28 mouse cellular contexts compared by ENCODE assay signal in genomic region chr2:29234002-29234401, GRCm38 (mm10). TPM values are rescaled to one million over a fixed set of nuclear protein-coding genes. Genes with fewer than 3 reads are reported as not detected.
"Had no signal": no experiment of that assay in that cellular context is flagged by ENCODE, and none has a peak within 500 bp of the region (broad histone marks: within the 10 kb centered on the region; RNA-seq: fewer than 3 reads in every experiment).

No protein-coding gene starts in this region.

- H3K4me3 ChIP-seq: limb, embryonic 10.5 days; limb, embryonic 12.5 days; limb, embryonic 13.5 days; limb, embryonic 15.5 days; liver, embryonic 12.5 days; liver, embryonic 13.5 days; liver, embryonic 15.5 days; lung, embryonic 15.5 days; megakaryocyte, embryonic 14.5 days; midbrain, embryonic 10.5 days; midbrain, embryonic 12.5 days; midbrain, embryonic 13.5 days; midbrain, embryonic 15.5 days; myocyte had no signal

- H3K4me1 ChIP-seq: limb, embryonic 12.5 days; limb, embryonic 13.5 days; liver, embryonic 12.5 days; liver, embryonic 13.5 days; liver, embryonic 15.5 days; lung, embryonic 15.5 days; megakaryocyte, embryonic 14.5 days; midbrain, embryonic 12.5 days had no signal

- H3K27me3 ChIP-seq: lung, embryonic 15.5 days; midbrain, embryonic 12.5 days; midbrain, embryonic 13.5 days; midbrain, embryonic 15.5 days had no signal

- H3K36me3 ChIP-seq: limb, embryonic 10.5 days; limb, embryonic 12.5 days; limb, embryonic 13.5 days; limb, embryonic 15.5 days; liver, embryonic 12.5 days; liver, embryonic 13.5 days; liver, embryonic 15.5 days; lung, embryonic 15.5 days; midbrain, embryonic 10.5 days; midbrain, embryonic 12.5 days; midbrain, embryonic 13.5 days; midbrain, embryonic 15.5 days had no signal

- H3K4me2 ChIP-seq: limb, embryonic 12.5 days; limb, embryonic 13.5 days; limb, embryonic 15.5 days; liver, embryonic 11.5 days; liver, embryonic 12.5 days; liver, embryonic 13.5 days; liver, embryonic 15.5 days; lung, embryonic 14.5 days; lung, embryonic 15.5 days; midbrain, embryonic 11.5 days; midbrain, embryonic 12.5 days; midbrain, embryonic 13.5 days; midbrain, embryonic 15.5 days had no signal

- H3K9me3 ChIP-seq: limb, embryonic 10.5 days; limb, embryonic 12.5 days; limb, embryonic 13.5 days; limb, embryonic 15.5 days; liver, embryonic 12.5 days; liver, embryonic 13.5 days; liver, embryonic 15.5 days; lung, embryonic 15.5 days; midbrain, embryonic 10.5 days; midbrain, embryonic 12.5 days; midbrain, embryonic 13.5 days; midbrain, embryonic 15.5 days had no signal

- H3K9ac ChIP-seq: limb, embryonic 12.5 days; limb, embryonic 13.5 days; limb, embryonic 15.5 days; liver, embryonic 12.5 days; liver, embryonic 13.5 days; liver, embryonic 14.5 days; liver, embryonic 15.5 days; liver, postnatal 0 days; lung, embryonic 14.5 days; lung, embryonic 15.5 days; midbrain, embryonic 12.5 days; midbrain, embryonic 13.5 days; midbrain, embryonic 15.5 days had no signal

- H3K27ac ChIP-seq: limb, embryonic 10.5 days; limb, embryonic 12.5 days; limb, embryonic 13.5 days; limb, embryonic 15.5 days; liver, embryonic 12.5 days; liver, embryonic 13.5 days; liver, embryonic 14.5 days; liver, embryonic 15.5 days; lung, embryonic 15.5 days; macrophage; midbrain, embryonic 10.5 days; midbrain, embryonic 12.5 days; midbrain, embryonic 13.5 days; midbrain, embryonic 15.5 days had no signal

- ATAC-seq: liver, embryonic 12.5 days; liver, postnatal 0 days; lung, postnatal 0 days; midbrain, embryonic 13.5 days; midbrain, embryonic 15.5 days; midbrain, embryonic 16.5 days had no signal

- DNase-seq: left cerebral cortex, postnatal 4 days; liver; liver, embryonic 13.5 days; liver, postnatal 0 days; lung, adult 18-20 months; lung, adult 2 months; lung, embryonic 14.5 days; lung, postnatal 36 days; midbrain, embryonic 14.5 days had no signal

RNA-seq across cellular contexts. Expression of gene Ntng2, which starts 18.8 kb away (rescaled TPM):
- polyA plus RNA-seq: liver, embryonic 11.5 days; liver, embryonic 12.5 days; liver, embryonic 13.5 days had no signal
